Mouse (Mus musculus): ENCODE data around the gene Itprid2.

- TF ChIP-seq CTCF (IDR thresholded peaks at IDR 0.05) (peak; percentile 7; the same call in 1 of the 2 replicates), EP300 (IDR thresholded peaks at IDR 0.05) (no peak)
Observed at GRCm38 (mm10) chr2:79652502-79652901, 17.4 kb downstream of the Itprid2 start.

Data from lung, postnatal 0 days (tissue).